Mouse (Mus musculus): Measurements from ENCODE around the gene Ube2o. TPM values are rescaled to one million over a fixed set of nuclear protein-coding genes. Genes with fewer than 3 reads are reported as not detected.
A peak's percentile ranks its signal among the peaks of the same experiment; 100 is the strongest.
"Not testable (repeated sequence)": the region's sequence is repeated elsewhere in the genome, so short reads cannot be mapped to it uniquely, and the experiment has no call there.

Ube2o gene
- total RNA-seq, 1 experiment from 2014 or later, result 21.9 TPM

GRCm38 (mm10) chr11:116499018-116499417 is 82.2 kb downstream of the Ube2o start:
- ATAC-seq (replicated peaks; ENCODE audit: insufficient number of reproducible peaks, low FRiP score, low TSS enrichment, poor library complexity, severe bottlenecking), result no peak

GRCm38 (mm10) chr11:116498596-116498995 is 82.7 kb downstream of the Ube2o start:
- ATAC-seq (replicated peaks; ENCODE audit: insufficient number of reproducible peaks, low FRiP score, low TSS enrichment, poor library complexity, severe bottlenecking), result no peak

GRCm38 (mm10) chr11:116497313-116497712 is 83.9 kb downstream of the Ube2o start:
- no peak for ATAC-seq (replicated peaks; ENCODE audit: insufficient number of reproducible peaks, low FRiP score, low TSS enrichment, poor library complexity, severe bottlenecking)

GRCm38 (mm10) chr11:116494474-116495174 is 86.6 kb downstream of the Ube2o start:
- ATAC-seq (replicated peaks; ENCODE audit: insufficient number of reproducible peaks, low FRiP score, low TSS enrichment, poor library complexity, severe bottlenecking), result no peak

GRCm38 (mm10) chr11:116493795-116494252 is 87.4 kb downstream of the Ube2o start, which contains the start of gene Prpsap1:
Prpsap1 (minus strand) TSS chr11:116494202.
- peak; percentile 77 for ATAC-seq (replicated peaks; ENCODE audit: insufficient number of reproducible peaks, low FRiP score, low TSS enrichment, poor library complexity, severe bottlenecking)

- no peak for ATAC-seq (replicated peaks; ENCODE audit: insufficient number of reproducible peaks, low FRiP score, low TSS enrichment, poor library complexity, severe bottlenecking)
Observed at GRCm38 (mm10) chr11:116493191-116493590, 88.1 kb downstream of the Ube2o start.

GRCm38 (mm10) chr11:116492507-116492906 is 88.7 kb downstream of the Ube2o start:
- ATAC-seq (replicated peaks; ENCODE audit: insufficient number of reproducible peaks, low FRiP score, low TSS enrichment, poor library complexity, severe bottlenecking), result not testable (repeated sequence)

- ATAC-seq (replicated peaks; ENCODE audit: insufficient number of reproducible peaks, low FRiP score, low TSS enrichment, poor library complexity, severe bottlenecking), result no peak
Observed at GRCm38 (mm10) chr11:116491338-116491737, 89.9 kb downstream of the Ube2o start.

- peak; percentile 76 for ATAC-seq (replicated peaks; ENCODE audit: insufficient number of reproducible peaks, low FRiP score, low TSS enrichment, poor library complexity, severe bottlenecking)
Observed at GRCm38 (mm10) chr11:116490232-116491107, 90.8 kb downstream of the Ube2o start.

GRCm38 (mm10) chr11:116489771-116490231 is 91.4 kb downstream of the Ube2o start:
- no peak for ATAC-seq (replicated peaks; ENCODE audit: insufficient number of reproducible peaks, low FRiP score, low TSS enrichment, poor library complexity, severe bottlenecking)

- ATAC-seq (replicated peaks; ENCODE audit: insufficient number of reproducible peaks, low FRiP score, low TSS enrichment, poor library complexity, severe bottlenecking), result no peak
Observed at GRCm38 (mm10) chr11:116488693-116489375, 92.4 kb downstream of the Ube2o start.

- no peak for ATAC-seq (replicated peaks; ENCODE audit: insufficient number of reproducible peaks, low FRiP score, low TSS enrichment, poor library complexity, severe bottlenecking)
Observed at GRCm38 (mm10) chr11:116488207-116488606, 93.0 kb downstream of the Ube2o start.

Other genes starting within 250 kb of the Ube2o start
- gene Foxj1, start 246.0 kb downstream of the Ube2o start, total RNA-seq (2017), result 0.19 to 0.39 TPM in 2 of 3 replicates, not detected in the other
- gene Rnf157, start 168.4 kb downstream of the Ube2o start, total RNA-seq (2017), result 8.3 to 42.3 TPM (median 19.1 TPM) in 3 replicates
- 55.7 to 125 TPM (median 100.0 TPM) in 3 replicates for gene Ubald2, start 147.4 kb downstream of the Ube2o start, total RNA-seq (2017)
- gene Qrich2, start 115.2 kb downstream of the Ube2o start, total RNA-seq (2017), result 0.85 to 0.95 TPM in 2 of 3 replicates, not detected in the other
- gene Prpsap1, start 87.2 kb downstream of the Ube2o start, total RNA-seq (2017), result 18.0 to 45.7 TPM (median 45.0 TPM) in 3 replicates
- gene Sphk1, start 50.5 kb downstream of the Ube2o start, total RNA-seq (2017), result not detected in 3 replicates
- gene Aanat, start 5.0 kb upstream of the Ube2o start, total RNA-seq (2017), result not detected in 3 replicates
- gene Rhbdf2, start 45.6 kb upstream of the Ube2o start, total RNA-seq (2017), result 14.1 to 16.7 TPM (median 15.1 TPM) in 3 replicates
- gene Prcd, start 72.1 kb upstream of the Ube2o start, total RNA-seq (2017), result not detected in 3 replicates
- 0.29 TPM in 1 of 3 replicates, not detected in the others for gene Cygb, start 72.9 kb upstream of the Ube2o start, total RNA-seq (2017)
- not detected in 3 replicates for gene St6galnac1, start 194.1 kb upstream of the Ube2o start, total RNA-seq (2017)
- 0.58 to 0.64 TPM in 2 of 3 replicates, not detected in the other for gene Mxra7, start 246.6 kb upstream of the Ube2o start, total RNA-seq (2017)

Data from monocyte, adult 5-6 weeks (primary cell).